Mouse (Mus musculus): ENCODE measurements around the gene Hecw2.

The Hecw2 gene

DNA sequence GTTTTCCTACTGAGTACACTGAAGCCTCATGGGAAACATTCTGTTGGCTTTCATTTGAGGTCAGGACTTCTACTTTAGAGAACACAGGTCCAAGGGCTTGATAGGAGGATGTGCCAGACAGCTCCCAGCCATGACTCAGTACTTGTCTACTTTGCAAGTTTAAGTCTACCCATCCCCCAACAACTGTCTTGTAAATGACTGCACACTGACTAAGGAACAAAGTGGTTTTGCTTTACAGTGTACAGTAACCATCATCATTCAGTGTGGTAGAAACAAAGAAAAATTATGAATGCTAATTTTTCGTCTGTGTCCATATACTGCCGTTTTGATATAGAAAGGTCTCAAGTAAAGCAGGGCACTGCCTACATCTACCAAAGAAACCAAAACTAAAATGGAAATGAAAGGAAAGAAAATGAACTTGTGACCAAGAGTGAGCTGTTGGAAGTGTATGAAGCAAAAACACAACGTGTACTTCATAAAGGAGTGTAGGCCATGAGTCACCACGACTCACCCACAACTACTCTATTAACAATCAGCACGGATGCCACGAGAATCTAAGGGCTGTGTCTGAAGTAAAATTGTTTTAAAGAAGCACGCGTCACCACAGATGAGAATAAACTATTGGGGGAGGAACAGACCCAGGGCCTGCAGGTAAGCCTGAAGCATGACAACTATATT lies 356.6 kb downstream of the Hecw2 start:
- no peak for DNase-seq (ENCODE audit: low spot score in 2 of 2)

GRCm38 (mm10) chr1:53830286-53830685 lies 364.7 kb downstream of the Hecw2 start:
- no peak for DNase-seq (ENCODE audit: low spot score in 2 of 2)

DNA sequence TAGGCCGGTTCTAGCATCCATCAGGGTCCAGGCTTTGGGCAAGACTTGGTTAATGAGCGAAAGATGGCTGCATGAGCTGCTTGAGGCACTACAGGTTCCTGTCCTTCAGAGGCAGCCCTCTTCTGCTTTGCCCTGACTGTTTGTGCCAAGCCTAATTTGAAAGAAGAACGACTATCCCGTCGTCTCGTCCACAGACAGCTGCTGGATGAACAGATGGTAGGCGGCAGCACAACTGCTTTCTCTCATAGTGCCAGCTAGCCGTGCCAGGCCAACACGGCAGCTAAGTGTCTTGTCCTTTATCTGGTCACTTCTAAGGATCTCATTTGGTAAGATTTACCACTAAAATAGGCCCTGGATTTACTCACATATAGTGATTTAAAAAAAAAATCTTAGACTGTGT lies 365.9 kb downstream of the Hecw2 start:
- DNase-seq (ENCODE audit: low spot score in 2 of 2): no peak

DNA sequence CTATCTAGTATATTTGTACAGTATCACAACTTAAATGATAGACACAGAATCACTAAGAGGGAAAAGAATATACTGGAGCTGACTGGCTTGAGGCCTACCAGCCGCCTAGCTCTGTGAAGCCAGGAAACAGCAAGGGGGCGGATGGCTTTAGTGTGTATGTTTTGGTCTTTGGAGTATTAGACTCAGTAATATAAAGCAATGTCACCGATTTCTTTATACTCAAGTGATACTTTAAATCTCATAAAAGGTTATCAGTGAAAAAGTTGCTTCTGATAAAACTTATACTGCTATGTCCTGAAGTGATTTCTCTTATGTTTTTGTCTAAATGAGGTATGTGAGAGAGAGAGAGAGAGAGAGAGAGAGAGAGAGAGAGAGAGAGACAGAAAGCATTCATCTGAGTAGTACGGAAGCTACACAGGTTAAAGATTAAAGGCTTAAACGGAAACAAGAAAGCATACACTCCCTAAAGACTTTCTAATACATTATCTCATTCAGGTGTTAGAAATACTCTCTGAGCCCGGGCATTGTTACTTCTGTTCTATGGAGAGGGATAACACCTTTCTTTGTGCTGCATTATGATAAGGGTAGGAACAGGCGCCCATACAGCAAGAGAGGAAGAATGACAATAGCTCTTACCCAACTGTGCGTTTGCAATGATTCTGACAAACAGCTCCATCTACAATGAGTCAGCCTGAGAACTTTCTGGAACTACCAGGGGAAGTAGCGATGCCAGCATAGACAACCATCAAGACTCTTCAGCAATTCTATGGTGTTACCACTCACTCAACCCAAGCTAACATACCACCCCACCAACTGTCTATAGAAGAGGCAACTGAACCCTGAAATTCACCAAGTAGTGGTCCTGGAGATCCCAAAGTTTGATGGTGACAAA lies 370.3 kb downstream of the Hecw2 start:
- DNase-seq (ENCODE audit: low spot score in 2 of 2): no peak

- DNase-seq (ENCODE audit: low spot score in 2 of 2): peak; percentile 22 to 42
Measured at GRCm38 (mm10) chr1:53823687-53824445, 371.1 kb downstream of the Hecw2 start.

DNA sequence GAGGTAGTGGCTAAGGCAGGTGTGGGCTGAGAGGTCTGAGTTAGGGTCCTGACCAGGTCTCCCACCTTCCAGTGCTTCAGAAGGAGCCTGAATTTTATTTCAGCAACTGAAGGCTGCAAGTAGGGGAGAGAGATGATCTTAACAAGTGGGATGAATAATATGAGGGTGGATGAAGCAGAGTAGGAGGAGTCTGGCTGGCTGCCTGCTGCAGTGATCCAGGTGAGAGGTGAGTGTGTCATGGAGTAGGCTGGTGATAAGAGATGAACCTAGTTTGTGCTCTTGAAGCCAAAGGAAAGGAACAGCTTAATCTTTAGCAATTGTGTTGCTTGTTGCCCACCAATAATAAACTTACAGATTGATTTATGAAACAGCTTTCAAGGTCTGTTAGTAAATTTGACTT lies 373.0 kb downstream of the Hecw2 start:
- no peak for DNase-seq (ENCODE audit: low spot score in 2 of 2)

DNA sequence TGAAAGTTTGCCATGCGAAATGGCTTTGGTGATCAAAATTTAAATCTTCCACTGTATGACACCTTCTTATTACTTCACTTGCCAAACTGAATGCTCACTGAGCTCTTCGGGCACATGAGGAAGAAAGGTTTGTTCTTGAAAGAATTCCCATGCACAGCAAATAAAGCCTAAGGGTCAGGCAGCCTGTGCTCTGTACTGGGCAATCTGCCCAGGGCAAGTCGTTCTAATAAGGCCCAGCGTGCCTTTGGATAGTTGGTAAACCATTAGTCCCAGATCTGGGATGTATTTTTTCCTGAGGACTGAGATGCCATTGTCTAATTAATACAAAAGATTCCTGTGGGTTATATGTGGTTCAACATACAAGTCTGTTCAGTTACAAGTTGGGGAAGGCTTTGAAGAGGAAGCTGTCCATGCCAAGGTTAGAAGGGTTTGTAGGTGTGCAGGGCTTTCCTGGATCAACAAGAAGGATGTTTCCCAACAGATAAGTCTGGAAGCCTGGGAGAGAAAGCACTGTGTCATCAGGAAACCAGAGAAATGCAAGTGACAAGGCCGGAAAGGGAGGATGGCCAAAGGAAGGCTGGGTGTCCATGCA lies 374.8 kb downstream of the Hecw2 start:
- no peak for DNase-seq (ENCODE audit: low spot score in 2 of 2)

- no peak for DNase-seq (ENCODE audit: low spot score in 2 of 2)
Measured at GRCm38 (mm10) chr1:53818072-53818862, 376.7 kb downstream of the Hecw2 start.

DNA sequence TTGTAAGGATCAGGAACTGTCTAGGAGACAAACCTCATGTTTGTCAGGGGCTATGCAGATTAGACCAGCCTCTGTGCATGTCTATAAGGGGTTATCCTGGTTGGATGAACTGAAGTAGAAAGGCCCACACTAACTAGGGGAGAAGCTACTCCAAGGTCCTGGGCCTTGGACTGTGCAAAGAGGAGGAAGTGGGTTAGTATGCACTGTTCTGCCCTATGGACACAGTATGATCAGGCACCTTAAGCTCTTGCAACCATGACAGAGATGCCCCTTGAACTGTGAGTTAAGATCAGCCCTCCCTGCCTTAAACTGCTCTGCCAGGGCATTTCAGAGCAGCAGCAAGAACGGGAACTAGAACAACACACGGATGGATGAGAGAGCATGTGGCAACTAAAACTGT lies 378.6 kb downstream of the Hecw2 start:
- DNase-seq (ENCODE audit: low spot score in 2 of 2): no peak

- no peak for DNase-seq (ENCODE audit: low spot score in 2 of 2)
Measured at GRCm38 (mm10) chr1:53814077-53814705, 380.8 kb downstream of the Hecw2 start.

- DNase-seq (ENCODE audit: low spot score in 2 of 2): no peak
Measured at GRCm38 (mm10) chr1:53811919-53812318, 383.0 kb downstream of the Hecw2 start.

GRCm38 (mm10) chr1:53808229-53808628 lies 386.7 kb downstream of the Hecw2 start:
- DNase-seq (ENCODE audit: low spot score in 2 of 2): no peak

GRCm38 (mm10) chr1:53797811-53798210 lies 397.2 kb downstream of the Hecw2 start:
- DNase-seq (ENCODE audit: low spot score in 2 of 2): no peak

DNA sequence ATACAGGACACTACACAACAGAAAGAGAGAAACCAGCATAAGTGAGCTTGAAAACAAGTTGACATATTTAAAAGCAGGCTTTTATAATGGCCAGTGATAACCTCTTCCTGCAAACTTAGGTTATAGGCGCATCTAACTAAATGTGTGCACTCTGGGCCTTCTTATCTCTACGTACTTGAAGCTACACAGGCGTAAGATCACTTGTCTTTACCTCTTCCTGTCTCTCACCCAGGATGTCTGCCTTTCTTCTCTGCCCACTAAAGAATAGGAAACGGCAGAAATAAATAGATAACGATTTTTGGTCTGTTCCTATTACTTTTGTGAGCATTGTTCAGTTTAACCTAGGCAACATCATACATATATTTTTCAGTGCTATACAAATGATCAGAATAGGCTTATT lies 397.9 kb downstream of the Hecw2 start:
- no peak for DNase-seq (ENCODE audit: low spot score in 2 of 2)

DNA sequence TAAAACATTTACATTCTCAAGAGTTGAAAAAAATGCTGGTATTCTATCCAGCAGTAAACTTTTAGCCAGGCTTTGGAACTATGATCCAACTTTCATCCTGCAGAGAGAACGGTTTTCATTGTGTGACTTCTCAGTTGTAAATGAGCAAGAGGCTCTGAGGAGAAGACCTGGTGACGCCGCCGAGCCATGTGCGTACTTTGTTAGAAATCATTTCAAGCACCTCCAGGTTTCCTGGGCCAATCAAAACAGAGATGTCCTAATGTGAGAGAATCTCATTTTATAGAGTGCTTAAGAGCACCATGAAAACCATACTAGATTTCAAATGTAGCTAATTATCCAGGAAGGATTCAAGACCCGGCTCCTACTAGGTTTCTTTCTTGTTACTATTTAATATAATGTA lies 398.7 kb downstream of the Hecw2 start:
- DNase-seq (ENCODE audit: low spot score in 2 of 2): no peak

GRCm38 (mm10) chr1:53795591-53795990 lies 399.4 kb downstream of the Hecw2 start:
- no peak for DNase-seq (ENCODE audit: low spot score in 2 of 2)

- DNase-seq (ENCODE audit: low spot score in 2 of 2): no peak
Measured at GRCm38 (mm10) chr1:53795081-53795480, 399.9 kb downstream of the Hecw2 start.

GRCm38 (mm10) chr1:53794279-53794678 lies 400.7 kb downstream of the Hecw2 start:
- no peak for DNase-seq (ENCODE audit: low spot score in 2 of 2)

DNA sequence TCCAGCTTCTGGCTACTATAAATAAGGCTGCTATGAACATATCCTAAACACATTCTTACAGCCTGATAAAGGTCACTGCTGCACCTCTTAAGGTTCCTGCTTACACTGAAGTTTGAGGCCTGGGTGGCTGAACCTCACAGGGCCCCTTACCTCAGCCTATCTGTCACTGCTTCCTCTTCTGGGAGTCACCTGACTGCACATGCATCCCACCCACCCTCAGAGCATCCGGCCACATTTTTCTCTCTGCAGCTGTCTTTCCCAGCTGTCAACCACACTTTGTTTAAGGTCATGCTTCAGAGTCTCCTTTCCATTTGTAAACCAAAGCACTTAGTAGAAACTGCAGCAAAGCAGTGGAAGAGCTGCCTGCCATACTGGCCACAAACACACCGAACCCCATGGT lies 403.6 kb downstream of the Hecw2 start:
- no peak for DNase-seq (ENCODE audit: low spot score in 2 of 2)

GRCm38 (mm10) chr1:53784721-53785418 lies 410.1 kb downstream of the Hecw2 start, which contains the start of gene Stk17b:
Gene Stk17b (minus strand): TSS chr1:53785224.
- DNase-seq (ENCODE audit: low spot score in 2 of 2): peak; percentile 18 to 61

All from left cerebral cortex, adult 9 months (tissue).